Mouse (Mus musculus): ENCODE results near the gene Mrpl30. TPM values are rescaled to one million over a fixed set of nuclear protein-coding genes. Genes with fewer than 3 reads are reported as not detected.

Mrpl30 gene
- polyA plus RNA-seq, 1 experiment from 2014 or later: 237 TPM

DNA sequence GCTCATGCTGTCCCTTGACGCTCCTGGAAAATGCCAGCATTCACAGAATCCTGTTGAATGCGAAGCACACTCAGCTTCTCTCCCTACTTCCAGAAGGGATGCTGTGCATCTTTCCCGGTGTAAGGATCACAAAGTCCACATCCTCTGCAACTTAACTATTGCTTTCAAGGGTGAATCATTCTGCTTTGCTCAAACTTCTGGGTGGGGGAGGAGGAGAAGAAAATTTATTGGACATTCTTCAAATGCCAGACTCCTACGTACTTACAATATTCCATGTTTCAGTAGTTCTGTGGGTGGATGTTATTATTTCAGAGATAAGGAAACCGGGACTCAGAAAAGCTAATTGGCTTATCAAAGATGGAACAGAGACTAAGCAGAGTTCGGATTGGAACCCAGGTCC lies 27.8 kb downstream of the Mrpl30 start:
- no peak overlapping the region for H3K9ac ChIP-seq (ENCODE audit: low read length)
- no peak for ATAC-seq (ENCODE audit: low FRiP score)

DNA sequence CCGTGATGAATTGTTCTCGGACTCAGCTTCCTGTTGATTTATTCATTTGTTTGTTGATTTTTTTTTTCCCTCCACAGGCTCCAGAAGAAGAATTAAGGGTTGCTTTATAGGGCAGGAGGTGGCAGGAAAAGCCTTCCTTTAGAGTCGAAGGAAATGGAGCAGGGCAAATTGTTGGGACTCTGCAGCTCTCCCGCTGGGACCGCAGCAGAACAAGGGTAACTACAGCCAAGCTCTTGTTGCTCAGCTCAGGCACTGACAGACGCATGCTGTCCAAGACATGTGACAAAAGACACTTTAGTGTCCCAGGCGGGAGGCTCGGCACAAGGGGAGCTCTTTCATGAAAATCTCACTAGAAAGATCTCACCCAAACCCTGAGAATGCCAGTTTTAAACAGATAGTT lies 32.3 kb downstream of the Mrpl30 start:
- 66% methylated on average over 8 of the region's 8 CpGs for WGBS
- no peak for DNase-seq (ENCODE audit: low spot score, missing footprints)
- no peak for ATAC-seq (ENCODE audit: low FRiP score)
- no peak overlapping the region for H3K4me3 ChIP-seq (ENCODE audit: low read depth, low read length)
- H3K27me3 ChIP-seq (ENCODE audit: control insufficient read depth, insufficient read depth, low read length): no peaks in the 10 kb centered on the region
- H3K9me3 ChIP-seq (ENCODE audit: control insufficient read depth, low read length): no peaks in the 10 kb centered on the region
- no peaks in the 10 kb centered on the region for H3K4me1 ChIP-seq (ENCODE audit: control insufficient read depth, insufficient read depth, low read length)
- no peak overlapping the region for H3K4me2 ChIP-seq
- H3K27ac ChIP-seq (ENCODE audit: low read depth, low read length): no peak overlapping the region
- H3K36me3 ChIP-seq (ENCODE audit: control insufficient read depth, insufficient read depth, low read length): no peaks in the 10 kb centered on the region
- no peak overlapping the region for H3K9ac ChIP-seq (ENCODE audit: low read length)

More for the DNA sequence above, 27.8 kb downstream of the Mrpl30 start:
- Histone ChIP-seq H3K4me1 (ENCODE audit: control insufficient read depth, insufficient read depth, low read length) (no peaks in the 10 kb centered on the region), H3K27ac (ENCODE audit: low read depth, low read length) (no peak overlapping the region), H3K4me3 (ENCODE audit: low read depth, low read length) (no peak overlapping the region), H3K36me3 (ENCODE audit: control insufficient read depth, insufficient read depth, low read length) (no peaks in the 10 kb centered on the region), H3K4me2 (no peak overlapping the region), H3K9me3 (ENCODE audit: control insufficient read depth, low read length) (no peaks in the 10 kb centered on the region), H3K27me3 (ENCODE audit: control insufficient read depth, insufficient read depth, low read length) (no peaks in the 10 kb centered on the region)
- WGBS: 85% methylated on average over 6 of the region's 6 CpGs
- no peak for DNase-seq (ENCODE audit: low spot score, missing footprints)

DNA sequence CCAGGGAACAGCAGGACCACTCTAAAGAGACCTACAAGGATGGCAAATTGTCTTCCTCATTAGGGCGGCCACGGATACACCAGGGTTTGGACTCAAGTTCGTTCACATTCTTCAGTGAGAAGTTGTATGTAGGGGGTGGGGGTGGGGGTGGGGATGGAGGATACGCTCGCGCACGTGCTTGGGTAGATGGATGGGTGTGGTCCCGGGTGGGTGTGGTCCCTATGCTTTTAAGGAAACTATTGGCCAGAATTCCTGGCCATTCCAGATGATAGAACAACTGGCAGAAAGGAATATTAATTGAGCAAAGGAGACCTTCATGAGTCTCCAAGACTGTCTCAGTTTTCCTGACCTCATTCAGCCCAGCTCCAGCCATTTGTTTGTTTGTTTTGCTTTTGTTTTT lies 35.7 kb downstream of the Mrpl30 start:
- no peak for ATAC-seq (ENCODE audit: low FRiP score)
- H3K4me1 ChIP-seq (ENCODE audit: control insufficient read depth, insufficient read depth, low read length): no peaks in the 10 kb centered on the region
- WGBS: 88% methylated on average over 8 of the region's 8 CpGs

DNA sequence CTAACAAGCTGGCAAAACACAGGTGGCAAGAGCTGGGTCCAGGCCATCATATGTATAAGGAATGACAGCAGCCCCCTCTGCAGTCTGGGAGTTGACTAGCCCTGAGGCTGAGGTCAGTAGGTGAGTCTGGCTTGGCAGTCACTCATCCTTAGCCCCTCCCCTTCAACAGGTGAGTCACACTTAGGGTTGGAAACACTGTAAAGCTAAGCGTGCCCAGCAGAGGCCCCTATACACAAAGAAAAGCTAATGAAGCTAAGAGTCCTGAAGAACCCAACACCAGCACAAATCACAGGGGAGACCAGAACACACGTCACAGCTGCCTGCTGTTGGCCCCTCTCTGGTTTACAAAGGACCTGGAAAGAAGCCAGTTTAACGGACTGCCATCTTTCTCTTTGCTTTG lies 41.5 kb downstream of the Mrpl30 start:
- Histone ChIP-seq H3K36me3 (ENCODE audit: control insufficient read depth, insufficient read depth, low read length) (no peaks in the 10 kb centered on the region), H3K27me3 (ENCODE audit: control insufficient read depth, insufficient read depth, low read length) (no peaks in the 10 kb centered on the region), H3K9me3 (ENCODE audit: control insufficient read depth, low read length) (no peaks in the 10 kb centered on the region), H3K4me3 (ENCODE audit: low read depth, low read length) (no peak overlapping the region), H3K9ac (ENCODE audit: low read length) (no peak overlapping the region), H3K4me2 (no peak overlapping the region), H3K4me1 (ENCODE audit: control insufficient read depth, insufficient read depth, low read length) (no peaks in the 10 kb centered on the region), H3K27ac (ENCODE audit: low read depth, low read length) (no peak overlapping the region)
- DNase-seq (ENCODE audit: low spot score, missing footprints): no peak
- ATAC-seq (ENCODE audit: low FRiP score): no peak
- 20% methylated on average over 3 of the region's 3 CpGs for WGBS

More for the DNA sequence above, 35.7 kb downstream of the Mrpl30 start:
- Histone ChIP-seq H3K27ac (ENCODE audit: low read depth, low read length) (no peak overlapping the region), H3K36me3 (ENCODE audit: control insufficient read depth, insufficient read depth, low read length) (no peaks in the 10 kb centered on the region), H3K4me2 (no peak overlapping the region), H3K4me3 (ENCODE audit: low read depth, low read length) (no peak overlapping the region), H3K9ac (ENCODE audit: low read length) (no peak overlapping the region), H3K9me3 (ENCODE audit: control insufficient read depth, low read length) (no peaks in the 10 kb centered on the region), H3K27me3 (ENCODE audit: control insufficient read depth, insufficient read depth, low read length) (no peaks in the 10 kb centered on the region)
- DNase-seq (ENCODE audit: low spot score, missing footprints): no peak

Other genes starting within 250 kb of the Mrpl30 start
- 0.61 and 0.66 TPM in 2 replicates for gene 2010300C02Rik, start 170.4 kb upstream of the Mrpl30 start, polyA plus RNA-seq (2014; fragmentation: Nextera tagmentation; extraction: Ambion mirVana)
- gene Tsga10, start 24.0 kb upstream of the Mrpl30 start, polyA plus RNA-seq (2014; fragmentation: Nextera tagmentation; extraction: Ambion mirVana): 19.8 and 21.1 TPM in 2 replicates
- gene Lipt1, start 18.7 kb upstream of the Mrpl30 start, polyA plus RNA-seq (2014; fragmentation: Nextera tagmentation; extraction: Ambion mirVana): 8.9 and 9.3 TPM in 2 replicates
- 27.7 and 27.8 TPM in 2 replicates for gene Mitd1, start 66 bp upstream of the Mrpl30 start, polyA plus RNA-seq (2014; fragmentation: Nextera tagmentation; extraction: Ambion mirVana)
- not detected in 2 replicates for gene Lyg2, start 26.0 kb downstream of the Mrpl30 start, polyA plus RNA-seq (2014; fragmentation: Nextera tagmentation; extraction: Ambion mirVana)
- not detected in 2 replicates for gene Lyg1, start 67.3 kb downstream of the Mrpl30 start, polyA plus RNA-seq (2014; fragmentation: Nextera tagmentation; extraction: Ambion mirVana)
- 176 and 188 TPM in 2 replicates for gene Txndc9, start 107.4 kb downstream of the Mrpl30 start, polyA plus RNA-seq (2014; fragmentation: Nextera tagmentation; extraction: Ambion mirVana)
- 27.6 and 28.9 TPM in 2 replicates for gene Eif5b, start 107.5 kb downstream of the Mrpl30 start, polyA plus RNA-seq (2014; fragmentation: Nextera tagmentation; extraction: Ambion mirVana)
- gene Rev1, start 239.3 kb downstream of the Mrpl30 start, polyA plus RNA-seq (2014; fragmentation: Nextera tagmentation; extraction: Ambion mirVana): 31.6 and 38.0 TPM in 2 replicates

All from midbrain, embryonic 11.5 days (tissue).